Mouse (Mus musculus) mouse trophoblast stem cell (cell line): Measurements from ENCODE around the gene Adad2.

ENCODE experiments used
- in situ Hi-C, 2 experiments: fragments of 300-500 bp; cut with MseI, MboI; formaldehyde crosslinking; loops; 2 replicates in 1 of 2; 3 replicates in 1 of 2; pipeline ENCODE4 v1.15.1; 2025

Adad2 gene

GRCm38 (mm10) chr8:119612471-119612870 lies at the start of gene Adad2:
TSS of gene Adad2 (plus strand) at chr8:119612747.
- in situ Hi-C loops: no loop called here

DNA sequence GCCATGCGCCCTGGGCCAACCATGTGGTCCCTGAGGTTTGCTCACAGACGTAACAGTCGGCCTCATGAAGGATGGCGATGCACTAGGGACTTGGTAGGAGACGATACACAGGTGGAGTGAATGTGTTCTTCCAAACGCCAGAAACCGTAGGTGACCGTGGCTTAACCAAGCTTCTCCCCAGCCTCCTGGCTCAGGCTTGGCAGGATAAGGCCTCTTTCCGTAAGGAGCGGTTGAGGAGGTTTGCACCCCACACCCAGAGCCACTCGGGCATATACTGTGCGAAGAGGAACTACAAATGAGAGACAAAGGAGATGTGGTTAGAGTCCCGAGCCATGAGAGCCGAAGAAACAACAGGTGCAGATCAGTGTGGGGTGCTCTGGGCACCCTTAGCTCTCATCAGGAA lies 48.7 kb upstream of the Adad2 start:
- in situ Hi-C loops: no loop called here

- in situ Hi-C loops: no loop called here
These were observed 46.2 kb upstream of the Adad2 start for GRCm38 (mm10) chr8:119566367-119566766.

DNA sequence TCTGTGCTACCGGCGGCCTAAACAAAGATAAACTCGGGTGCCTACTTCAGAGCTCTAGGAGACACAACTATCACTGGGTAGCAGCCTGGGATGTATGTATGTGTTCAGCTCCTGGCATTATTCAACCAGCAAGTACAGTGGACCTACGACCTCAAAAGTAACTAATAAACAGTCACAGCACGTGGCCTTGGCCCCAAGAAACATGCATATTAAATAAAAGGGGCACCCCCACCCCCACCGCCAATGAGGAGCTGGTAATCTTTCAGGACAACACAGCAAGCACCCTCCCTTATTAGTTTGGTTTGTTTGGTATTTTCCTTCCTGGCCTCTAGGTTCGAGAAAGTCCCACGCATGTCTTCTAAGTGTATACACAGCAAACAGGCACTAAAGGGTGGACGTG lies 44.3 kb upstream of the Adad2 start:
- in situ Hi-C loops: no loop called here

- in situ Hi-C loops: no loop called here
These were observed 43.6 kb upstream of the Adad2 start for GRCm38 (mm10) chr8:119568951-119569350.

DNA sequence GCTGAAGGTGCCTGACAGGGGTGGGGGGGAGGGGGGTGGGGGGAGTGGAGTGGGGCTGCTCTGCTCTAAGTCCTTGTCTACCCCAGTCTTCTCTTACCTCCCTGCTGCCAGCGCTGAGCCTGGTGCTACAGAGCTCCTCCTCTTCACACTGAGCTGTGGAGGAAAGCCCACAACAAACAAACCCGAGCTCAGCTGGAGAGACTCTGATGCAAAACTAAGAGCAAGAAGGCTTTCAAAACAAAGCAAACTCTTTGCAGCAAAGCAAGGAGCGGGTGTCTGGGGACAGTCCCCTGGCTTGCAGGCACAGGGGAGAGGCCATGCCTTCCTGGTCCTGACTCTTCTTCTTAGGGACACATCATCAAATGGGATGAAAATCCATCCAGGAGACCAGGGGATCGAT lies 42.7 kb upstream of the Adad2 start:
- in situ Hi-C loops: no loop called here

- in situ Hi-C loops: no loop called here
These were observed 41.4 kb upstream of the Adad2 start for GRCm38 (mm10) chr8:119571135-119571534.

- in situ Hi-C loops: no loop called here
These were observed 40.1 kb upstream of the Adad2 start for GRCm38 (mm10) chr8:119572411-119572810.

- in situ Hi-C loops: no loop called here
These were observed 37.8 kb upstream of the Adad2 start, which contains the start of the genes Hsdl1 and Dnaaf1 for GRCm38 (mm10) chr8:119574437-119575365. TSS of gene Hsdl1 (minus strand) at chr8:119575183. TSS of gene Dnaaf1 (plus strand) at chr8:119575235.

DNA sequence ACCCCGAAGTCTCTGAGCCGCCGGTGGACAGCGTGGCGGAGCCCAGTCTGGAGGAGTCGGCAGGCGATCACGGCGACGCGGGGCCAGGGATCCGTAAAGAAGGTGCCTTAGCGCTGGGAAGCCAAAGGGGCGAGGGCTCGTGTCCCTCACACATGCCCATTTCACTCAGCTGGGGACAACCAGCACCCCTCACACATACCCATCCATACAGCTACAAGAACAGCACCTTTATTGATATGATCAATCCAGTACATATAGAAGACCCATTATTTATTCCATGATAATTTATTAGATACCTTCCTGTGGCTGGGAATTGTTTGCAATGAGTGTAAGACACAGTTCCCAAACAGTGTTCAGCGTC lies 37.2 kb upstream of the Adad2 start:
- in situ Hi-C loops: no loop called here

GRCm38 (mm10) chr8:119579096-119579495 lies 33.5 kb upstream of the Adad2 start:
- in situ Hi-C loops: no loop called here

- in situ Hi-C loops: no loop called here
These were observed 31.9 kb upstream of the Adad2 start for GRCm38 (mm10) chr8:119580441-119581161.

- in situ Hi-C loops: no loop called here
These were observed 26.6 kb upstream of the Adad2 start for GRCm38 (mm10) chr8:119585901-119586300.

DNA sequence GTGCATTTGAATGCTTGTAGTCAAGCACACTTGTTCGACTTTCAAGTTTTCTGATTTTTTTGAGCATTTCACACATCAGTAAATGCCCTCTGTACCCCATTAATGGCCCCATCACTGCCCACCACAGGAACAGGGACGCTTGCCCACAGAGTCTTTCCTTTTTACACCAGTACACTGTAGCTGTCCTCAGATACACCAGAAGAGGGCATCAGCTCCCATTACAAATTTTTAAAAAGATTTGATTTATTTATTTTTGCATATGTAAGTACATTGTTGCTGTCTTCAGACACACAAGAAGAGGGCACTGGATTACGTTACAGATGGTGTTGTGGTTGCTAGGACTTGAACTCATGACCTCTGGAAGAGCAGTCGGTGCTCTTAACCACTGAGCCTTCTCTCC lies 24.2 kb upstream of the Adad2 start:
- in situ Hi-C loops: no loop called here

- in situ Hi-C loops: no loop called here
These were observed 23.7 kb upstream of the Adad2 start for GRCm38 (mm10) chr8:119588844-119589243.

DNA sequence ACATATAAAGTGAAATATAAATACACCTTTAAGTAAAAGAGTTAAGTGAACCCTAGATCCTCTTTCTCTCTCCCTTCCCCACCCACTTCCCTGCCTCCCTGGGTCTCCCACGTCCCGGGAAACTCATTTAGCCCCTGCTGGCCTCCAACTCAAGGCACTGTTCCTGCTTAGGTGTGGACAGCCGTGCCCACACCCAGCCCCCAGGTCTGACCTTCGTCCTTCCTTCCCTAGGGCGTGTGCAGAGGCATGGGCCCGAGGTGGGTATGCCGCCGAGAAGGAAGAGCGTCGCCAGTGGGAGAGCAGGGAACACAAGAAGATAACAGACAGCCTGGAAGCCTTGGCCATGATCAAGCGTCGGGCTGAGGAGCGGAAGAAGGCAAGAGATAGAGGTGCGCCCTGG lies 22.2 kb upstream of the Adad2 start:
- in situ Hi-C loops: no loop called here

DNA sequence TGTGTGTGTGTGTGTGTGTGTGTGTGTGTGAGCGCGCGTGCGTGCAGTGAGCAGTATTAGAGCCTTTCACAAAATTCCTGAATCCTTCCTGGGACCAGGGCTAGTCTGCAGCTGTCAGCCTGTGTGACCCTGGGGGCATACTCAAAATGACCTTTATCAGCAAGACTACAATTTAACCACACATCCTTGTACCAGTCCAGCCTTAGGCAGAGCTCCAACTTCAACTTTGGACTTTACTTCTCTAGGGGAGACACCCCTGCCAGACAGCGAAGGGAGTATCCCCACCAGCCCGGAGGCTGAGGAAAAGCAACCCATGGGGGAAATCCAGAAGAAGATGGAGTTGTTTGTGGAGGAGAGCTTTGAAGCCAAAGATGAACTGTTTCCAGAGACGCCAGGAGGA lies 21.1 kb upstream of the Adad2 start:
- in situ Hi-C loops: no loop called here

DNA sequence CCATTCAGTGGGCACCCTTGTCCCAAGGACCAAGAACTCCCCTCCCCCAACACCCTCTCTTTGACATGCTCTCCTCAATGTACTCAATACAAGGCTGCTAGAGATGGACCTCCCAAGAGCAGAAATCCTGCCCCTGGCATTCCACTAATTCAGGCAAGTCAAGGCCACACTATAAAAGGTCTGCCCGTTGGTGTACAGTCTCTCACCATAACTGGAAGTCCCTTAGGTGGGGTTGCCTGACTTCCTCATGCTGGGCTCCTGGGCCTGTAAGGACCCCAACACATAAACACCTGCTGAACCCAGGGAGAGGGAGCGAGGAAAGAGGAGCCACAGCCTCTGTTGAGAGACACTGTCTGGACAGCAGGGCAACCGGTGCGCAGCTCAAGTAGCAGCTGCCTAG lies 8.8 kb upstream of the Adad2 start:
- in situ Hi-C loops: no loop called here

DNA sequence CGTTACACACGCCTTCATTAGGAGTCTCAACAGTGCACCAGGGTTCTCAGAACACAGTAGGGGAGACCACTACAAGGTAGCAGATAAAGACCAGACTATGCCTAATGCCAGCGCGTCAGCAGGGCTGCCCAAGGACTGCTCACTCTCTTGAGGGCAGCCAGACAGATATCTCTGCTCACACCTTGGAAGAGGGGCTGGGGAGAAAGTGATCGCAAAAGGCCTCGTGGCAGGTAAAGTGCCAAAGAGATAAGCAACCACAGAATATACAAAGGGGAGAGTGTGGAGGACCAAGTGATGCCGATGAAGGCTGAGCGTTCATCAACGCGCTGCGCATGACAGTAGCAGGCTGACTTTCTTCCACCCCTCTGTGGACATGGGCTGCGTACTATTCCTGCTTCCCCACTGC lies 8.1 kb upstream of the Adad2 start:
- in situ Hi-C loops: no loop called here

- in situ Hi-C loops: no loop called here
These were observed 7.6 kb upstream of the Adad2 start, which contains the start of gene Taf1c for GRCm38 (mm10) chr8:119604996-119605395. TSS of gene Taf1c (minus strand) at chr8:119605222.

DNA sequence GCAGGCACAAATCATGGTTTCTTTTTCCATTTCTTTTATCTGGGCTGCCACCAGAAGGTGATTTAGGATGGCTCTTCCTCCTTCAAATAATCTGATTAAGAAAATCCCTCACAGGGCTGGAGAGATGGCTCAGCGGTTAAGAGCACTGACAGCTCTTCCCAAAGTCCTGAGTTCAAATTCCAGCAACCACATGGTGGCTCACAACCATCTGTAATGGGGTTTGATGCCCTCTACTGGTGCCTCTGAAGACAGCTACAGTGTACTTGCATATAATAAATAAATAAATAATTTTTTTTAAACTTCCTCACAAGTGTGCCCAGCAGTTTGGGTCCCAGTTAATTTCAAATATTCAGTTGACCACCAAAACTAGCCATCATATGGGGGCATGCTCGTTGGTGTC lies 6.3 kb upstream of the Adad2 start:
- in situ Hi-C loops: no loop called here

GRCm38 (mm10) chr8:119615096-119615495 lies 2.5 kb downstream of the Adad2 start:
- in situ Hi-C loops: no loop called here

GRCm38 (mm10) chr8:119616358-119616757 lies 3.8 kb downstream of the Adad2 start:
- in situ Hi-C loops: no loop called here
